Mouse (Mus musculus): ENCODE results near the gene Cdk8.
A peak's percentile ranks its signal among the peaks of the same experiment; 100 is the strongest.

The Cdk8 gene

GRCm38 (mm10) chr5:146232816-146233215, 1.8 kb downstream of the Cdk8 start:
- DNase-seq (ENCODE audit: low read depth), result no peak

GRCm38 (mm10) chr5:146234336-146234735, 3.3 kb downstream of the Cdk8 start:
- DNase-seq (ENCODE audit: low read depth), result no peak

- DNase-seq (ENCODE audit: low read depth), result no peak
Observed at GRCm38 (mm10) chr5:146238274-146238673, 7.2 kb downstream of the Cdk8 start.

- no peak for DNase-seq (ENCODE audit: low read depth)
Observed at GRCm38 (mm10) chr5:146240771-146241170, 9.7 kb downstream of the Cdk8 start.

GRCm38 (mm10) chr5:146241202-146241601, 10.2 kb downstream of the Cdk8 start:
- no peak for DNase-seq (ENCODE audit: low read depth)

GRCm38 (mm10) chr5:146245193-146245592, 14.2 kb downstream of the Cdk8 start:
- no peak for DNase-seq (ENCODE audit: low read depth)

- DNase-seq (ENCODE audit: low read depth), result no peak
Observed at GRCm38 (mm10) chr5:146245646-146246370, 14.8 kb downstream of the Cdk8 start.

GRCm38 (mm10) chr5:146246386-146246785, 15.4 kb downstream of the Cdk8 start:
- no peak for DNase-seq (ENCODE audit: low read depth)

GRCm38 (mm10) chr5:146247709-146248108, 16.7 kb downstream of the Cdk8 start:
- no peak for DNase-seq (ENCODE audit: low read depth)

GRCm38 (mm10) chr5:146248746-146249145, 17.7 kb downstream of the Cdk8 start:
- no peak for DNase-seq (ENCODE audit: low read depth)

GRCm38 (mm10) chr5:146250369-146251075, 19.5 kb downstream of the Cdk8 start:
- DNase-seq (ENCODE audit: low read depth), result no peak

GRCm38 (mm10) chr5:146251663-146252429, 20.8 kb downstream of the Cdk8 start:
- no peak for DNase-seq (ENCODE audit: low read depth)

GRCm38 (mm10) chr5:146253644-146254043, 22.6 kb downstream of the Cdk8 start:
- DNase-seq (ENCODE audit: low read depth), result no peak

GRCm38 (mm10) chr5:146260003-146260402, 29.0 kb downstream of the Cdk8 start:
- DNase-seq (ENCODE audit: low read depth), result peak; percentile 33

- no peak for DNase-seq (ENCODE audit: low read depth)
Observed at GRCm38 (mm10) chr5:146265934-146266591, 35.0 kb downstream of the Cdk8 start.

GRCm38 (mm10) chr5:146267776-146268175, 36.7 kb downstream of the Cdk8 start:
- no peak for DNase-seq (ENCODE audit: low read depth)

- no peak for DNase-seq (ENCODE audit: low read depth)
Observed at GRCm38 (mm10) chr5:146270593-146270992, 39.6 kb downstream of the Cdk8 start.

- no peak for DNase-seq (ENCODE audit: low read depth)
Observed at GRCm38 (mm10) chr5:146271662-146272061, 40.6 kb downstream of the Cdk8 start.

GRCm38 (mm10) chr5:146273096-146273495, 42.1 kb downstream of the Cdk8 start:
- no peak for DNase-seq (ENCODE audit: low read depth)

- no peak for DNase-seq (ENCODE audit: low read depth)
Observed at GRCm38 (mm10) chr5:146274420-146275045, 43.5 kb downstream of the Cdk8 start.

GRCm38 (mm10) chr5:146277513-146277912, 46.5 kb downstream of the Cdk8 start:
- DNase-seq (ENCODE audit: low read depth), result no peak

GRCm38 (mm10) chr5:146280012-146280411, 49.0 kb downstream of the Cdk8 start:
- DNase-seq (ENCODE audit: low read depth), result no peak
